Mouse (Mus musculus): ENCODE measurements around the gene Lingo3. TPM values are rescaled to one million over a fixed set of nuclear protein-coding genes. Genes with fewer than 3 reads are reported as not detected.

The Lingo3 gene
- total RNA-seq, 2 experiments from 2014 or later, result not detected

- ATAC-seq (replicated peaks; ENCODE audit: low FRiP score, poor library complexity, severe bottlenecking), result no peak
Measured at GRCm38 (mm10) chr10:80805322-80805721, 38.5 kb downstream of the Lingo3 start.

GRCm38 (mm10) chr10:80804916-80805315, 38.9 kb downstream of the Lingo3 start, which contains the start of gene Amh:
Gene Amh (plus strand): TSS chr10:80805243.
- no peak for ATAC-seq (replicated peaks; ENCODE audit: low FRiP score, poor library complexity, severe bottlenecking)

GRCm38 (mm10) chr10:80804340-80804739, 39.5 kb downstream of the Lingo3 start:
- no peak for ATAC-seq (replicated peaks; ENCODE audit: low FRiP score, poor library complexity, severe bottlenecking)

- ATAC-seq (replicated peaks; ENCODE audit: low FRiP score, poor library complexity, severe bottlenecking), result no peak
Measured at GRCm38 (mm10) chr10:80802996-80803395, 40.8 kb downstream of the Lingo3 start.

GRCm38 (mm10) chr10:80802204-80802912, 41.5 kb downstream of the Lingo3 start:
- no peak for ATAC-seq (replicated peaks; ENCODE audit: low FRiP score, poor library complexity, severe bottlenecking)

GRCm38 (mm10) chr10:80799070-80799566, 44.7 kb downstream of the Lingo3 start:
- ATAC-seq (replicated peaks; ENCODE audit: low FRiP score, poor library complexity, severe bottlenecking), result peak; percentile 9

GRCm38 (mm10) chr10:80798150-80799006, 45.5 kb downstream of the Lingo3 start, which contains the start of the genes Sf3a2 and Plekhj1:
Gene Sf3a2 (plus strand): TSS chr10:80798198.
Gene Plekhj1 (minus strand): TSS chr10:80798626.
- peak; percentile 91 for ATAC-seq (replicated peaks; ENCODE audit: low FRiP score, poor library complexity, severe bottlenecking)

GRCm38 (mm10) chr10:80797186-80798149, 46.4 kb downstream of the Lingo3 start:
- 0 out of 2 replicates have a peak, but pooled peaks have one; percentile 4 for ATAC-seq (replicated peaks; ENCODE audit: low FRiP score, poor library complexity, severe bottlenecking)

- ATAC-seq (replicated peaks; ENCODE audit: low FRiP score, poor library complexity, severe bottlenecking), result no peak
Measured at GRCm38 (mm10) chr10:80796307-80796848, 47.5 kb downstream of the Lingo3 start.

GRCm38 (mm10) chr10:80794750-80795149, 49.1 kb downstream of the Lingo3 start:
- no peak for ATAC-seq (replicated peaks; ENCODE audit: low FRiP score, poor library complexity, severe bottlenecking)

- ATAC-seq (replicated peaks; ENCODE audit: low FRiP score, poor library complexity, severe bottlenecking), result no peak
Measured at GRCm38 (mm10) chr10:80793803-80794202, 50.0 kb downstream of the Lingo3 start.

GRCm38 (mm10) chr10:80793033-80793784, 50.6 kb downstream of the Lingo3 start:
- no peak for ATAC-seq (replicated peaks; ENCODE audit: low FRiP score, poor library complexity, severe bottlenecking)

- ATAC-seq (replicated peaks; ENCODE audit: low FRiP score, poor library complexity, severe bottlenecking), result no peak
Measured at GRCm38 (mm10) chr10:80792175-80793032, 51.4 kb downstream of the Lingo3 start.

- ATAC-seq (replicated peaks; ENCODE audit: low FRiP score, poor library complexity, severe bottlenecking), result no peak
Measured at GRCm38 (mm10) chr10:80791476-80792174, 52.2 kb downstream of the Lingo3 start.

GRCm38 (mm10) chr10:80790761-80791404, 53.0 kb downstream of the Lingo3 start:
- ATAC-seq (replicated peaks; ENCODE audit: low FRiP score, poor library complexity, severe bottlenecking), result no peak

GRCm38 (mm10) chr10:80787517-80787916, 56.3 kb downstream of the Lingo3 start:
- ATAC-seq (replicated peaks; ENCODE audit: low FRiP score, poor library complexity, severe bottlenecking), result no peak
